Mouse (Mus musculus) leukemia stem cell, adult 10-12 weeks (primary cell): ENCODE data around the gene Fam155a. TPM values are rescaled to one million over a fixed set of nuclear protein-coding genes. Genes with fewer than 3 reads are reported as not detected.

Experiments used
- polyA plus RNA-seq: library from polyadenylated mRNA; stranded (reverse); fragments of >175 nt; gene quantifications from 2 replicates; pipeline ENCODE4 v1.2.3, GENCODE M21; 2012; ENCODE audit warnings: low replicate concordance

Gene Fam155a
- 0.09 TPM in 1 of 2 replicates, not detected in the other for polyA plus RNA-seq

GRCm38 (mm10) chr8:9770999-9771605 is at the start of gene Fam155a:
Gene Fam155a (minus strand): TSS chr8:9771161.

Other genes with a start within 250 kb of the Fam155a start
- gene Gm10217, start 93.1 kb upstream of the Fam155a start, polyA plus RNA-seq = not detected in 2 replicates
- 0.10 and 0.81 TPM in 2 replicates for gene Lig4, start 206.5 kb upstream of the Fam155a start, polyA plus RNA-seq
- 0.96 and 1.4 TPM in 2 replicates for gene Abhd13, start 206.5 kb upstream of the Fam155a start, polyA plus RNA-seq
- gene Tnfsf13b, start 235.3 kb upstream of the Fam155a start, polyA plus RNA-seq = 0.19 and 0.28 TPM in 2 replicates